Mouse (Mus musculus) olfactory bulb, adult 2 months (tissue): ENCODE results near the gene Fbn1. TPM values are rescaled to one million over a fixed set of nuclear protein-coding genes. Genes with fewer than 3 reads are reported as not detected.

Experiments
- H3K27ac ChIP-seq: fragments of 200-500 bp; 2 replicates; pipeline ENCODE4 v1.5.1; 2012; ENCODE audit warnings: low read depth, low read length; ENCODE audit not compliant: insufficient read depth
- H3K4me1 ChIP-seq: fragments of 200-500 bp; 2 replicates; pipeline ENCODE4 v1.6.1; 2012; ENCODE audit warnings: low read length; ENCODE audit not compliant: control insufficient read depth, insufficient read depth
- H3K4me3 ChIP-seq: fragments of 200-500 bp; 2 replicates; pipeline ENCODE4 v1.5.1; 2012; ENCODE audit warnings: mild to moderate bottlenecking, low read depth, low read length, moderate library complexity; ENCODE audit not compliant: insufficient read depth
- CTCF ChIP-seq: fragments of 200-500 bp; IDR thresholded peaks from 2 replicates; pipeline ENCODE4 v1.5.1; 2012; ENCODE audit warnings: low read depth, mild to moderate bottlenecking, low read length, moderate library complexity; ENCODE audit not compliant: insufficient read depth
- POLR2A ChIP-seq: fragments of 200-500 bp; IDR thresholded peaks from 2 replicates; pipeline ENCODE4 v1.6.1; 2012; ENCODE audit warnings: mild to moderate bottlenecking, low read depth, low read length, moderate library complexity; ENCODE audit not compliant: insufficient read depth
- WGBS: fragments of 180-500 bp; shearing (Covaris S2); methylation state at CpG from one replicate; pipeline ENCODE4 v1.1.7; 2018; 5-methylcytosine and 5-hydroxymethylcytosine counted together
- polyA plus RNA-seq: library from polyadenylated mRNA; stranded (reverse); fragments of >200 nt; gene quantifications from 2 replicates; pipeline ENCODE4 v1.2.4, GENCODE M21; 2012; ENCODE audit warnings: low replicate concordance; ENCODE audit not compliant: missing spikeins, insufficient read depth, insufficient read length

Fbn1 gene
- polyA plus RNA-seq, 1 experiment, result not detected

DNA sequence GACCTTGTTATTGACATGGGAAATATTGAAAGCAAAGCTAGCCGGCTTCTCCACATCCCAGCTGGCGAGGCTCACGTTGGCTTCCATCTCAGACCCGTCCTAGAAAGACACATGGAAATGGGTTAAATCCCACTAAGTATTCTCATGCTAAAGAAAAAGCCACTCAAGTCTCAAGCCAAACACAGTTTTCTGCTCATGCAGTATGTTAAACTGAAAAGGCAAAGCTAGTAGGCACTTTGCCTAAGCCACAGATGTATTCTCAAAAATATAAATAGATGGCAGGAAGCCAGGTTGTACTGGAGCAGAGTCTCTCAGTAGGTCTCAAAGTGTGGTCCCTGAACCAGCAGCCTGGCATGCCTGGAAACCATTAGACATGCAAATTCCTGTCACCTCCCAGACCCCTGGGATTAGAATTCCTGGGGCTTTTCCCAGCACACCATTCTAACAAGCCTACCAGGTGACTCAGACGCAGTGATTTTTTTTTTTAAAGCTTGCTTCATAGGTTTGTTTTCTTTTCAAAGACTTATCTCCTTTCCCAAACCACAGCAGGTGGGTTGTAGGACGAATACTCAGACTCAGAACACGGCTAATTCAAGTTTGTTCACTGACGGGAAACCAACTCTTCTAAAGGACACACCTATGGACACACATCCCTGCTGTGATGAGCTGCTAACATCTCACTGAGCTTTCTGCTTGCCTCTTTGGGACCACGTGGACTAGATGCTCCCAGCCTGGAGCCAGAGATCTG, 205.7 kb downstream of the Fbn1 start:
- 75% methylated on average over 9 of the region's 9 CpGs for WGBS
- Histone ChIP-seq H3K4me1 (no peaks in the 10 kb centered on the region), H3K27ac (no peak overlapping the region), H3K4me3 (no peak overlapping the region)
- TF ChIP-seq POLR2A, result no peak
- no peak for TF ChIP-seq CTCF

DNA sequence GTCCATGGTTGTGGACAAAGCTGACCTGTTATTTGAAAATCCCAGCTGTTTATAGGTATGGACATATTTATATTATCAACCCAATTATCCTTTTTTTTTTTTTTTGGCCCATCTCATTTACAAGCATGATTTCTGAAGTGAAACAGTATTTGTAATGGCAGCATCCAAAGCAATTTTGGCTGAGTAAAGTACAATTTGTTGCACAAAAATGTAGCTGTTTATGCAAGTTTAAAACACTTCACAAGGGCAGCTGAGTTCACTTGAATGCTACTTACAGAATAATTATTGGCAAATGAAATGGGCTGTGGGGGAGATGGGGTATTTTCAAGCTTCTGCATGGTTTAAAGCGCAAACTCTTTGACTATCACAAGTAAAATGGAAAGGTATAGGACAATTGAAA, 209.0 kb downstream of the Fbn1 start:
- TF ChIP-seq POLR2A (no peak), CTCF (no peak)
- H3K4me3 ChIP-seq, result no peak overlapping the region
- no peaks in the 10 kb centered on the region for H3K4me1 ChIP-seq
- H3K27ac ChIP-seq, result no peak overlapping the region
- 100% methylated on average over 1 of the region's 1 CpGs for WGBS

DNA sequence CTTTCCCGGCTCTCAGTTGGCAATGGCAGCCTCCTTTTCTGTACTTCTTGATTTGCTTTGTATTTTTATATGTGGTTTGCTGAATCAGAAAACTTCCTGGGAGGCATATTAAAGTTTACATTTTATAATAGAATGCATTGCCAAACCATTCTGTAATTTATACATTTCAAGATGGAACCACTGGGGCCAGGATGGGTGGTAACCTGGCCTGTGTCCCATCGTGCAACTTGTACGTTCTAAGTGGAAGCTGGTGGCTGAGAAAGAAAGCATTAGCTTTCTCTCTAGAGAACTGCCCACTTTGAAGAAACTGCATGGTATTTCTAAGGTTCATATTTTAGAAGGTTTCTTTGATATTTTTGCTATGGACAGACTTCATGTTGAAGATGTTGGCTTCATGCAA, 212.3 kb downstream of the Fbn1 start:
- peaks cover 2% of the 10 kb centered on the region; the same call in 1 of the 2 replicates for H3K4me1 ChIP-seq
- WGBS, result 90% methylated on average over 3 of the region's 3 CpGs
- no peak overlapping the region for H3K27ac ChIP-seq
- no peak for TF ChIP-seq CTCF
- TF ChIP-seq POLR2A, result no peak
- no peak overlapping the region for H3K4me3 ChIP-seq

DNA sequence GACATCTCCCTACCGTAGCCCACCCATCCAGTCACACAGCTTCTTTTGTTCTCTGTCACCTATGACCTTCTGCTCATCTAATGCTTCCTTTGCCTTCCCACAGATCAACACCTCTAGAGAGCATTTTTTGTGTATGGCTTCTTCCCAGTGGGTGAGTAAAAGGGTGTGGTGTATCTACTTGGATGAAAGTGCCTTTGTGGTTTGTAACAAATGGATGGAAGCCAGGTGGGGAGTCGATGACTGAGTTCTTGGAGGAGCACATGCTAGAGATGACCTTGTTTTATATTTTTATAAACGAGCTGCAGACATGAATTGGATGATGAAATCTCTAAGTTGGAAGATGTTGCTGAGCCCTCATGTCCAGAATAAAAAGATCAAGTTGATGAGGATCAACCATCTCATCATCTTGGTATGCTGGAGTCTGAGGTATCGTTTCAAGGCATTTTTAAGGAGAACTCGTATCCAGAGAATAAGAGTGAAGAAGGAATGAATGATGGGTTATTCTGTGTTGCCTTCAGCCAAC, 213.8 kb downstream of the Fbn1 start:
- Histone ChIP-seq H3K4me1 (peaks cover 2% of the 10 kb centered on the region; the same call in 1 of the 2 replicates), H3K27ac (no peak overlapping the region), H3K4me3 (no peak overlapping the region)
- TF ChIP-seq CTCF, result no peak
- no peak for TF ChIP-seq POLR2A
- 92% methylated on average over 5 of the region's 5 CpGs for WGBS

DNA sequence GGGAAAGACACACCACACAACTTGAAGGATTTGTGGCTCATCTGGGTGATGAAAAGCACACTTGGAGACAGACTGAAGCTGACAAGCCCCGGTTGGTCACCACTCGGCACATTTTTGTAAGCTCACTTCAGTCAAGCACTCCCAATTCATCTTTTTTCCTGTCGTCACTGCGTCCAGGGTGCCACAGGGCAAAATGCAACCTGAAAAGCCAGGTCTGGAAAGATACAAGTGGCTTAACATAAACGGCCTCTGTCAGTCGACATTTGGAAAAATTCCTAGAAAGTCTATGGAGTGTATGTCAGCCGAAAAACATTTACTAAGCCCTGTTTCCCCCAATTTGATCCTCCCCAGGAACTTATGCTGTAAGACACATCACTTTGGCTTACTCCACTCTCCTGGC, 215.2 kb downstream of the Fbn1 start:
- Histone ChIP-seq H3K4me1 (peaks cover 2% of the 10 kb centered on the region; the same call in 1 of the 2 replicates), H3K27ac (no peak overlapping the region), H3K4me3 (no peak overlapping the region)
- no peak for TF ChIP-seq POLR2A
- TF ChIP-seq CTCF, result no peak
- WGBS, result 94% methylated on average over 7 of the region's 7 CpGs

DNA sequence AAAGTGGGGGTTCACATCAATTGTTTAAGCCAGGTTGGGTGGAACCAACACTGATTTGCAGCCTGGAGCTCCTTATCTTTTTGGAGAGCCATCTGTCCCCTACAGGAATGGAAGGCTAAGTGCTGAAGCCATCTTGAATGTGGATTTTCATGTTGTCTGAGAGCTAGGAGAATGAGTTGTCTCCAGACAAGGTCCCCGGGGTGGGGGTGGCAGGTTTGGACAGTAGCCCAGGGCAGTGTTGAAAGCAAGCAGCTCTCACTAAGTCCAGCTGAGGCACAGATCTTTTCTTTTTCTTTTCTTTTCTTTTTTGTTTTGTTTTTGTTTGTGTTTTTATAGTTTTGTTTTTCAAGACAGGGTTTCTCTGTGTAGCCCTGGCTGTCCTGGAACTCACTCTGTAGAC, 216.7 kb downstream of the Fbn1 start:
- 43% methylated on average over 1 of the region's 1 CpGs for WGBS
- TF ChIP-seq CTCF, result no peak
- TF ChIP-seq POLR2A, result no peak
- Histone ChIP-seq H3K27ac (no peak overlapping the region), H3K4me3 (no peak overlapping the region), H3K4me1 (peaks cover 2% of the 10 kb centered on the region; the same call in 1 of the 2 replicates)

DNA sequence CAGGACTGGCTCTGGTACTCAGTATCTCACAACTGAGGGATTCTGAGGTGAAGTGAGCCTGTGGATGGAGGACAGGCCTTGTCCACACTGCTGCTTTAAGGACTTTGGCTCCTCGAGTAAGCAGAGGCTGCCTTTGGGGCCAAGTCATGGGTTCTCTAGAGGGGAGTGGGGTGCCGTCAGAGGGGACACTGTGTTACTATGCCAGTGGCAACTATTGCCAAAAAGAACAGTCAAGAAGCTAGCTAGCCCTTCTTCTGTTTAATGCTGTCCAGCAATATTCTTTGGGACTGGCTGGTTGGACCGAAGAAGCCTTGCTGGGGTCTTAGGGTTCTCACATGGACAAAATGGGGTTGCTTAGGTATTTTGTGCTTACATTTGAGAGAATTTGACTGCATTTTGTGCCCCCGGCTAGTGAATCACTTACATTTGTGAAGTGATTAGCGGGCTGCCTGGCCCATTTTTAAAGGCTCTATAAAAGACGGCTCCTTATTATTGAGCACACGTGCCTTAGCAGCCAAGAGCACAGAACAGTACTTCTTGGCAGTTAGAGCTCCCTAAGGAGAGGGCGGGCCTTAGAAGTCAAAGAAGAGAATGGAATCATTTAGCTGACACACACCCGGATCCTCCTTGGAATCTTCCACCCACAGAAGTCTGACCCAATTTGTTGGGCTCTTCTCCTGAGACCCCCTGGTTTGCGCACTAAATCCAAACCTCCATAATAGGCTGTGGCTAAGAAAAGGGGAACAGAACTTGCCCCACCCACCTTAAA, 217.4 kb downstream of the Fbn1 start:
- H3K4me3 ChIP-seq, result no peak overlapping the region
- 36% methylated on average over 10 of the region's 10 CpGs for WGBS
- peaks cover 2% of the 10 kb centered on the region; the same call in 1 of the 2 replicates for H3K4me1 ChIP-seq
- no peak overlapping the region for H3K27ac ChIP-seq
- TF ChIP-seq CTCF (no peak), POLR2A (no peak)

DNA sequence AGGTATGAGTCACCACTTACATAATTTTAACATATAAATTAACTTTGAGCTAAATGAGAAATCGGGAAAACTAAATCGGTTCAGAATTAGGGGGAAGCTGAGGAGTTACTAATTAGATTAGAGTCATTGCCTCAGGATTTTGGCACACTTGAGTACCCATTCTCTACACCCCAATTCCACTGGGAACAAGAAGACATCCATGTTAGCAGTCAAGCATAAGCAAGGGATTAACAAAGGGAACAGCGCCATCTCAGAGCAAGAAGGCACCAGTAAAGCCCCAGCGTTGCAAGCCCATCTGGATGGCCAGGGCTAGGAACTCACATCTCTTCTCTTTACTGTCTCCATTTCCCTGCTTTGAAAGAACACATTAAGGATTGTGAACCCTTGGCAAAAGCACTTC, 222.0 kb downstream of the Fbn1 start:
- TF ChIP-seq POLR2A, result no peak
- TF ChIP-seq CTCF, result no peak
- H3K27ac ChIP-seq, result no peak overlapping the region
- 52% methylated on average over 4 of the region's 4 CpGs for WGBS

More for the DNA sequence above, 222.0 kb downstream of the Fbn1 start:
- Histone ChIP-seq H3K4me3 (no peak overlapping the region), H3K4me1 (peaks cover 2% of the 10 kb centered on the region; the same call in 1 of the 2 replicates)
